Mouse (Mus musculus) neural tube, embryonic 11.5 days (tissue): ENCODE measurements around the gene Lpo. TPM values are rescaled to one million over a fixed set of nuclear protein-coding genes. Genes with fewer than 3 reads are reported as not detected.
A peak's percentile ranks its signal among the peaks of the same experiment; 100 is the strongest.

Source experiments
- ATAC-seq: fragments of 200-750 bp; cut with Nextera tagmentation; 2 replicates; pipeline ENCODE4 v1.8.0; 2017; ENCODE audit warnings: moderate number of reproducible peaks, mild to moderate bottlenecking, moderate TSS enrichment, moderate library complexity; ENCODE audit not compliant: insufficient read depth, low FRiP score, low TSS enrichment
- DNase-seq: peaks from one replicate; pipeline ENCODE4 v3.0.0-alpha.2; 2015; ENCODE audit warnings: low spot score
- H3K27ac ChIP-seq: fragments of 300-500 bp; sonication (generic); 2 replicates; pipeline ENCODE4 v1.5.1; 2014; ENCODE audit warnings: low read depth, mild to moderate bottlenecking, low read length
- H3K27me3 ChIP-seq: fragments of 300-500 bp; sonication (generic); 2 replicates; pipeline ENCODE4 v1.6.1; 2014; ENCODE audit warnings: mild to moderate bottlenecking, low read length, mixed read lengths; ENCODE audit not compliant: control insufficient read depth, insufficient read depth
- H3K36me3 ChIP-seq: fragments of 300-500 bp; sonication (generic); 2 replicates; pipeline ENCODE4 v1.6.1; 2014; ENCODE audit warnings: mild to moderate bottlenecking, low read length, moderate library complexity, mixed read lengths; ENCODE audit not compliant: control insufficient read depth, insufficient read depth
- H3K4me1 ChIP-seq: fragments of 300-500 bp; sonication (generic); 2 replicates; pipeline ENCODE4 v1.6.1; 2014; ENCODE audit warnings: low read length, mixed read lengths; ENCODE audit not compliant: control insufficient read depth, insufficient read depth
- H3K4me2 ChIP-seq: fragments of 300-500 bp; sonication (generic); 2 replicates; pipeline ENCODE4 v1.6.1; 2014; ENCODE audit warnings: low read depth, mild to moderate bottlenecking, moderate library complexity
- H3K4me3 ChIP-seq: fragments of 300-500 bp; sonication (generic); 2 replicates; pipeline ENCODE4 v1.5.1; 2014; ENCODE audit warnings: low read depth, low read length
- H3K9ac ChIP-seq: fragments of 300-500 bp; sonication (generic); 2 replicates; pipeline ENCODE4 v1.6.1; 2014; ENCODE audit warnings: mild to moderate bottlenecking, low read length
- H3K9me3 ChIP-seq: fragments of 300-500 bp; sonication (generic); 2 replicates; pipeline ENCODE4 v1.6.1; 2016; ENCODE audit warnings: low read length; ENCODE audit not compliant: control insufficient read depth
- WGBS: fragments of 180-500 bp; shearing (Covaris S2); extraction: QIAGEN DNeasy Blood & Tissue Kit; methylation state at CpG from one replicate; pipeline ENCODE4 v1.1.7; 2014; 5-methylcytosine and 5-hydroxymethylcytosine counted together
- polyA plus RNA-seq: library from polyadenylated mRNA; unstranded; fragments of >200 nt; fragmentation: Nextera tagmentation; extraction: Ambion mirVana; gene quantifications from 2 replicates; pipeline ENCODE4 v1.2.1, GENCODE M21; 2014

Gene Lpo
- polyA plus RNA-seq, 1 experiment from 2014 or later: 0.20 TPM

- peak overlapping the region; percentile 76 for H3K4me2 ChIP-seq
- DNase-seq (no peak), ATAC-seq (no peak)
- 42% methylated on average over 8 of the region's 8 CpGs for WGBS
- H3K27ac ChIP-seq: no peak overlapping the region
- no peaks in the 10 kb centered on the region for H3K9me3 ChIP-seq
- peak overlapping the region; percentile 58 for H3K4me3 ChIP-seq
- H3K27me3 ChIP-seq: no peaks in the 10 kb centered on the region
- peaks cover 4% of the 10 kb centered on the region for H3K4me1 ChIP-seq
- peak overlapping the region; percentile 69 for H3K9ac ChIP-seq
- H3K36me3 ChIP-seq: no peaks in the 10 kb centered on the region
Measured at GRCm38 (mm10) chr11:87853597-87853954, 25.5 kb upstream of the Lpo start.

GRCm38 (mm10) chr11:87852690-87853596, 24.9 kb upstream of the Lpo start, which contains the start of gene Mks1:
Gene Mks1, plus strand, starts transcription at chr11:87853215.
- Histone ChIP-seq H3K4me3 (peak within 1 kb of the TSS; percentile 58), H3K9me3 (no peaks in the 10 kb centered on the region), H3K4me2 (peak within 1 kb of the TSS; percentile 76), H3K36me3 (no peaks in the 10 kb centered on the region), H3K9ac (peak within 1 kb of the TSS; percentile 69), H3K4me1 (peaks cover 4% of the 10 kb centered on the region), H3K27me3 (no peaks in the 10 kb centered on the region), H3K27ac (no peak within 1 kb of the TSS)
- ATAC-seq (peak; percentile 60), DNase-seq (peak; percentile 97)
- WGBS: 6% methylated on average over 40 of the region's 40 CpGs

DNA sequence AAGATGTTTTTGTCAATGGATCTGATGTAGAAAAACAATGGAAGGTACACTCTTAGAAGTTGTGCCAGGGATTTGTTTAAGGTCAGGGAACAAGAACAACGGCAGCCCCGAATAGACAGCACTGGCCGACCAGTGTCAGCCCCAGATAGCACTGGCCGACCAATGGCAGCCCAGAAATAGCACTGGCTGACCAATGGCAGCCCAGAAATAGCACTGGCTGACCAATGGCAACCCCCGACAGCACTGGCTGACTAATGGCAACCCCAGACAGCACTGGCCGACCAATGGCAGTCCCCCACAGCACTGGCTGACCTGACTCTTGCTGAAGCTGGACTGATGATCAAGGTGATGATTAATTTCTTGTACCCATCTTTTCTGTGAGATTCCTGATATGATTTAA, 19.8 kb upstream of the Lpo start:
- Histone ChIP-seq H3K4me1 (no peaks in the 10 kb centered on the region; the same call in 1 of the 2 replicates), H3K9ac (no peak overlapping the region), H3K36me3 (no peaks in the 10 kb centered on the region), H3K27me3 (no peaks in the 10 kb centered on the region), H3K9me3 (no peaks in the 10 kb centered on the region), H3K4me2 (no peak overlapping the region), H3K27ac (no peak overlapping the region), H3K4me3 (no peak overlapping the region)
- WGBS: 75% methylated on average over 6 of the region's 6 CpGs
- DNase-seq (peak; percentile 35), ATAC-seq (no peak)

DNA sequence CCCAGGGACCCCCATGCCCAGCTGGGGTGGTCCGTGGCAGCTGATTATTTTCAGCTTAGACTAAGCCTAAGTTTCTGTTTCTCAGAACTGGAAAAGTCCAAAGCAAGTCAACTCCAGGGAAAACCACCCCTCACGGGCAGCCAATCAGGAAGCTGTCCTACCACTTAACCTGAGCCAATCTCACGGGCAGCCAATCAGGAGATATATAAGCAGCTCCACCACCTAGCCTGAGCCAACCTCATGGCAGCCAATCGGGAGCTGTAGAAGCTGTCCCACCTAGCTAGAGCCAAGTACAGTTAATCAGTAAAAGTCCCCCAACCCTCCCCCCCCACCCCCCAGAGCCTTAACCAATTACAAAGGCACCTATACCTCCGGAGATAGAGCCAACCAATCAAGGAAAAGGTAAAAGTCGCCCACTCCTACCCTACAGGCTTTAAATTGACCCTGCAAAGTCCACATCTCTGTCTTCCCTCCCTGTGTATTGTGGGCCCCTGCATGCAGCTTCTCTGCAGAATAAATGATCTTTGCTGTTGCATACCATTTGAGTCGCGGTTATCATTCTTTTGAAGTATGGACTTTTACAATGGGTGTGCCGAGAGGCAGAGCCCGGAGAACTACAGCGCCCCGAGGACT, 19.0 kb upstream of the Lpo start:
- H3K36me3 ChIP-seq: no peaks in the 10 kb centered on the region

GRCm38 (mm10) chr11:87841436-87841835, 13.3 kb upstream of the Lpo start:
- Histone ChIP-seq H3K9me3 (no peaks in the 10 kb centered on the region), H3K27ac (no peak overlapping the region), H3K4me1 (no peaks in the 10 kb centered on the region), H3K27me3 (no peaks in the 10 kb centered on the region), H3K4me2 (no peak overlapping the region), H3K36me3 (no peaks in the 10 kb centered on the region), H3K9ac (no peak overlapping the region), H3K4me3 (no peak overlapping the region)
- ATAC-seq: no peak
- DNase-seq: no peak
- WGBS: 84% methylated on average over 3 of the region's 3 CpGs

More for the DNA sequence above, 19.0 kb upstream of the Lpo start:
- no peak for ATAC-seq
- no peaks in the 10 kb centered on the region for H3K9me3 ChIP-seq
- H3K4me3 ChIP-seq: no peak overlapping the region
- no peak overlapping the region for H3K27ac ChIP-seq
- H3K4me1 ChIP-seq: no peaks in the 10 kb centered on the region
- WGBS: 83% methylated on average over 12 of the region's 12 CpGs
- no peaks in the 10 kb centered on the region for H3K27me3 ChIP-seq
- no peak overlapping the region for H3K9ac ChIP-seq
- DNase-seq: no peak
- H3K4me2 ChIP-seq: no peak overlapping the region

DNA sequence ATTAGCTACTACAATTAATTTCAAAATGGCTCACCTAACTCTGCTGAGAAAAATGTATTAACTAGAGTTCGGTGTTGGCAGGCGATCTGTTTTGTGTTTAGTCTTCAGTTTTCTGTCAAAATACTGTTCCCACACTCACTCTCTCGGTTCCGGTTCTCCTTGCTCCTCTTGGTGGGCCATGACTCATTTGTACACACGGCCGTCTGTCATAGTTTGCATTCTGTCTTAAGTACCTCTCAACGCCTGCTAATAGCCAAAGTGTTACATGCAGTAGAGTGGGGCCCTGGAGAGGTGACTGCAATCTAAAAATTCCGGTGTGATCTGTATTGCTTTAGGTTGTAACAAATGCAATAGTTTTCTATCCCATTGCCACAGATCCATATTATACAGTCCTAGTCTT, 12.6 kb upstream of the Lpo start:
- Histone ChIP-seq H3K27ac (no peak overlapping the region), H3K27me3 (no peaks in the 10 kb centered on the region), H3K4me3 (no peak overlapping the region), H3K36me3 (no peaks in the 10 kb centered on the region), H3K9me3 (no peaks in the 10 kb centered on the region), H3K9ac (no peak overlapping the region), H3K4me2 (no peak overlapping the region), H3K4me1 (no peaks in the 10 kb centered on the region)
- ATAC-seq (no peak), DNase-seq (no peak)
- 87% methylated on average over 8 of the region's 8 CpGs for WGBS

- WGBS: 52% methylated on average over 5 of the region's 5 CpGs
- no peaks in the 10 kb centered on the region for H3K27me3 ChIP-seq
- no peak overlapping the region for H3K27ac ChIP-seq
- H3K36me3 ChIP-seq: no peaks in the 10 kb centered on the region
- ATAC-seq (no peak), DNase-seq (no peak)
- H3K4me3 ChIP-seq: no peak overlapping the region
- no peaks in the 10 kb centered on the region for H3K4me1 ChIP-seq
- H3K4me2 ChIP-seq: no peak overlapping the region
- H3K9me3 ChIP-seq: no peaks in the 10 kb centered on the region
- no peak overlapping the region for H3K9ac ChIP-seq
Measured at GRCm38 (mm10) chr11:87821502-87821901, 6.6 kb downstream of the Lpo start.

DNA sequence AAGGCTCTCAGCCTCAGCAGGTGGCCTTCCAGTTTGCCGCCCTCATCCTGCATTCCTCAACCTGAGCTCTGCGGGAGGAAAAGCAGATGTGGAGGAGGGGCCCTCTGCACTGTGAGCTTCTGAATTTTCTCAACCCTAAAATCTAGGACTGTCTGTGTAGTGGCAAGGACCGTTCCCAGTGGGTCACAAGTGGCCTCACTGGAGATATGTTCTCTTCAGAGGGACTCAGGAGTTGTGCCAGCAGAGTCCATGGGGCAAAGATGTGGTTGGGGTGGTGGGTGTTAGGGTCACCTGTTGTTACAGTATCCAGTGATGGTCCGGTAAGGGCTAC, 10.7 kb downstream of the Lpo start:
- Histone ChIP-seq H3K36me3 (no peaks in the 10 kb centered on the region), H3K9me3 (no peaks in the 10 kb centered on the region), H3K27ac (no peak overlapping the region), H3K9ac (peak overlapping the region; percentile 55), H3K4me2 (peak overlapping the region; percentile 54), H3K4me1 (no peaks in the 10 kb centered on the region), H3K27me3 (no peaks in the 10 kb centered on the region), H3K4me3 (peak overlapping the region; percentile 29)
- 30% methylated on average over 4 of the region's 4 CpGs for WGBS
- ATAC-seq: no peak
- DNase-seq: no peak
